Mouse (Mus musculus) embryonic facial prominence, embryonic 14.5 days (tissue): Measurements from ENCODE around the gene Slc25a26. TPM values are rescaled to one million over a fixed set of nuclear protein-coding genes. Genes with fewer than 3 reads are reported as not detected.

Experiments used
- ATAC-seq: fragments of 200-750 bp; cut with Nextera tagmentation; 2 replicates; pipeline ENCODE4 v1.8.0; 2017; ENCODE audit warnings: low read depth, moderate number of reproducible peaks, moderate TSS enrichment
- DNase-seq: peaks from one replicate; pipeline ENCODE4 v3.0.0-alpha.2; 2015; ENCODE audit warnings: low spot score
- H3K27ac ChIP-seq: fragments of 300-500 bp; sonication (generic); replicated peaks from 2 replicates; pipeline ENCODE4 v1.5.1; 2014; ENCODE audit warnings: low read depth, mild to moderate bottlenecking, low read length, moderate library complexity
- H3K27me3 ChIP-seq: fragments of 300-500 bp; sonication (generic); replicated peaks from 2 replicates; pipeline ENCODE4 v1.6.1; 2014; ENCODE audit warnings: low read length; ENCODE audit not compliant: control insufficient read depth, insufficient read depth
- H3K36me3 ChIP-seq: fragments of 300-500 bp; sonication (generic); 2 replicates; pipeline ENCODE4 v1.6.1; 2014; ENCODE audit warnings: low read length, mixed read lengths; ENCODE audit not compliant: control insufficient read depth, insufficient read depth
- H3K4me1 ChIP-seq: fragments of 300-500 bp; sonication (generic); 2 replicates; pipeline ENCODE4 v1.6.1; 2014; ENCODE audit warnings: antibody characterized with exemption, low read length; ENCODE audit not compliant: control insufficient read depth, insufficient read depth
- H3K4me2 ChIP-seq: fragments of 300-500 bp; sonication (generic); 2 replicates; pipeline ENCODE4 v1.6.1; 2014; ENCODE audit warnings: low read depth, mild to moderate bottlenecking, low read length, moderate library complexity, mixed read lengths
- H3K4me3 ChIP-seq: fragments of 300-500 bp; sonication (generic); 2 replicates; pipeline ENCODE4 v1.5.1; 2014; ENCODE audit warnings: low read depth, mild to moderate bottlenecking, low read length
- H3K9ac ChIP-seq: fragments of 300-500 bp; sonication (generic); 2 replicates; pipeline ENCODE4 v1.6.1; 2014; ENCODE audit warnings: low read depth, mild to moderate bottlenecking, low read length, moderate library complexity, mixed read lengths
- H3K9me3 ChIP-seq: fragments of 300-500 bp; sonication (generic); 2 replicates; pipeline ENCODE4 v1.6.1; 2016; ENCODE audit warnings: low read length; ENCODE audit not compliant: control insufficient read depth
- WGBS: fragments of 180-500 bp; shearing (Covaris S2); extraction: QIAGEN DNeasy Blood & Tissue Kit; methylation state at CpG from one replicate; pipeline ENCODE4 v1.1.7; 2014; 5-methylcytosine and 5-hydroxymethylcytosine counted together
- microRNA-seq: library from miRNA; unstranded; fragments of <30 nt; microRNA quantifications from one replicate; pipeline ENCODE4, GENCODE M21; 2016; ENCODE audit warnings: borderline number of aligned reads
- polyA plus RNA-seq: library from polyadenylated mRNA; unstranded; fragments of >200 nt; fragmentation: Nextera tagmentation; extraction: Ambion mirVana; gene quantifications from 2 replicates; pipeline ENCODE4 v1.2.1, GENCODE M21; 2014

The Slc25a26 gene
- polyA plus RNA-seq, 1 experiment from 2014 or later: 6.8 TPM

DNA sequence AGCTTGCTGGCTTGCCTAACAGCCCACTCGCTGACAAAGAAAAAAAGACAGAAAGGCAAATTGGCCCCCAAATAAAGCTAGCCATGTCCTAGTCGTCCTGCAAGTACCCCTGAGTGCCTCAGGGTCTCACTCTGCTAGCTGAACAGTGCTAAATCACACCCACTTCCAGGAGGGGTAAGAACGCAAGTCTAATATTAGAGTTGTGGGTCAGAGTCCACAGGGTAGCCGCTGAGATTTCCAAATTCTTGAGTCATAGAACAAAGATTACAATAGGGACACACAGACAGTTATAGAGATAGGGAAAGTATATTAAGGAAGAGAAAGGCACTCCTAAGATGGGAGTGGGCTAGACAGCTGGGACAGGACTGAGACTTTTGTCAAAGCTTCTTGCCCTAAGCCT lies 148.4 kb downstream of the Slc25a26 start:
- H3K9ac ChIP-seq: 0 out of 2 replicates have a peak overlapping the region, but pooled peaks have one; percentile 21
- H3K4me2 ChIP-seq: peak overlapping the region; percentile 29
- no peaks in the 10 kb centered on the region for H3K9me3 ChIP-seq
- peaks cover 52% of the 10 kb centered on the region for H3K4me1 ChIP-seq
- peak overlapping the region; percentile 81 for H3K27ac ChIP-seq
- no peak overlapping the region for H3K4me3 ChIP-seq
- no peak for DNase-seq
- no peaks in the 10 kb centered on the region for H3K27me3 ChIP-seq
- peaks cover 19% of the 10 kb centered on the region; the same call in 1 of the 2 replicates for H3K36me3 ChIP-seq
- no peak for ATAC-seq
- 35% methylated on average over 4 of the region's 4 CpGs for WGBS

DNA sequence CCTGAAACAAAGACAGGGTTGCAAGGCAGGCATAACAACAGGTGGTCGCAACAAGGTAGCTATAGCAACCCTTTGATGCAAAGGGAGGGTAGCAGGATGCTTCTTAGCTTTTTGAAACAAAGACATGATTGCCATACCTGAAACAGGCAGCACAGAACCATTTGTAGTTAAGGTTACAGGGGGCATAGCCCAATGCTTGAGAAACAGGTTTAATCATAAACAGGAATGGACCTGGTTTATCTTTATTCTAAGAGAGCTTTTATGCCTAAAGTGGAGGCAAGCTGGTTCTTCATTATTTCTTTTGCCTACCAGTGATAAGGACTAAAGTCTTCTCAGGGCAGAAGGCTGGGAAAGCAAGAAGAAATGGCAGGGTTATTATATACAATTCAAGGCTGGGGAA lies 149.5 kb downstream of the Slc25a26 start:
- Histone ChIP-seq H3K4me1 (peaks cover 46% of the 10 kb centered on the region), H3K36me3 (peaks cover 30% of the 10 kb centered on the region; the same call in 1 of the 2 replicates), H3K9me3 (no peaks in the 10 kb centered on the region), H3K27ac (no peak overlapping the region), H3K4me2 (no peak overlapping the region), H3K4me3 (no peak overlapping the region), H3K9ac (no peak overlapping the region), H3K27me3 (no peaks in the 10 kb centered on the region)
- no peak for DNase-seq
- 87% methylated on average over 1 of the region's 1 CpGs for WGBS
- ATAC-seq: no peak

DNA sequence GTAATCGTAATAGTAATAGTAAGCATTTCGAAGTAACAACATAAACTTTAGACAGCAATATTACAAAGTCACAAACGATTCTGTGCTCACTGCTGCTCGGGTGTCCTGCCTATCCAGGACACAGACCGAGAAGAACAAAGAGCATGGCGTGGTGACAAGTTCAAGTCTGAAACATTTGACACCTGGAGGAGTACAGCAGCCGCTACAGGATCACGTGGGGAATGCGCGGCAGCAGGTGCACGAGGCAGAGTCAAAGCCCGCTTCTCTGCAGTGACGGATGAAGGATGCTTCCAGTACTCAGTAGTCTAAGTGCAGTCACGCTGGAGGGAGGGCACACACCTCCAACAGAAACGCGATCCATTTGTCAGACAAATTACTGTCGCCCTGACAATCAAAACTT lies 151.4 kb downstream of the Slc25a26 start:
- Histone ChIP-seq H3K4me3 (no peak overlapping the region), H3K9ac (no peak overlapping the region), H3K27me3 (no peaks in the 10 kb centered on the region), H3K36me3 (peaks cover 37% of the 10 kb centered on the region; the same call in 1 of the 2 replicates), H3K9me3 (no peaks in the 10 kb centered on the region), H3K4me2 (no peak overlapping the region), H3K4me1 (peaks cover 40% of the 10 kb centered on the region), H3K27ac (no peak overlapping the region)
- no peak for DNase-seq
- ATAC-seq: no peak
- 69% methylated on average over 17 of the region's 17 CpGs for WGBS

DNA sequence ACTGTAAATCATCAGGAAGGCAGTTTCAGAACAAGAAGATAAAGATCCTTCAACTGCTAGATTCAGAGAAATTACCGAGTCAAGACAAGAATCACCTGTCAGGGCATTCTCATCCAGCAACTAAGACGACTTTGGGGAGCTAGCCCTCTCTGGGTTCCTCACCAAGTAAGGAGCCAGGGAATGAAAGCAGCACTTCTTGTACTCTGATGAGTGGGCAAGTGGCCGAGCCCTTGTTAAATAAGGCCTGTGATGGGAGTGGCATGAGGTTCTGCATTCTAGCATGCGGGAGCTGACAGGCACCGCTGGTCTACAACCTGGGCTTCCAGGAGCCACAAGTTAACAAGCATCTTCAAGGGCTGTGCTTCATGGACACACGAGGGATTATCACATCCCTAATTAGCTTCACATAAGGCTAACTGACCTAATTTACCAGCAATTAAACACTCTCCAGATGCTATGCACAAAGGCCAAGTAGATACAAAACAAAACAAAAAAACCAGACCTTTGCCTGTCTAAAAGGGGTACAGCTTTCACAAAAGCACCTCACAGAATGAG lies 152.6 kb downstream of the Slc25a26 start:
- Histone ChIP-seq H3K4me3 (no peak overlapping the region), H3K36me3 (peaks cover 37% of the 10 kb centered on the region; the same call in 1 of the 2 replicates), H3K9me3 (no peaks in the 10 kb centered on the region), H3K27ac (no peak overlapping the region), H3K27me3 (no peaks in the 10 kb centered on the region), H3K4me1 (peaks cover 35% of the 10 kb centered on the region), H3K4me2 (no peak overlapping the region), H3K9ac (no peak overlapping the region)
- DNase-seq: no peak
- whole genome bisulfite sequencing: 74% methylated on average over 6 of the region's 6 CpGs
- no peak for ATAC-seq

DNA sequence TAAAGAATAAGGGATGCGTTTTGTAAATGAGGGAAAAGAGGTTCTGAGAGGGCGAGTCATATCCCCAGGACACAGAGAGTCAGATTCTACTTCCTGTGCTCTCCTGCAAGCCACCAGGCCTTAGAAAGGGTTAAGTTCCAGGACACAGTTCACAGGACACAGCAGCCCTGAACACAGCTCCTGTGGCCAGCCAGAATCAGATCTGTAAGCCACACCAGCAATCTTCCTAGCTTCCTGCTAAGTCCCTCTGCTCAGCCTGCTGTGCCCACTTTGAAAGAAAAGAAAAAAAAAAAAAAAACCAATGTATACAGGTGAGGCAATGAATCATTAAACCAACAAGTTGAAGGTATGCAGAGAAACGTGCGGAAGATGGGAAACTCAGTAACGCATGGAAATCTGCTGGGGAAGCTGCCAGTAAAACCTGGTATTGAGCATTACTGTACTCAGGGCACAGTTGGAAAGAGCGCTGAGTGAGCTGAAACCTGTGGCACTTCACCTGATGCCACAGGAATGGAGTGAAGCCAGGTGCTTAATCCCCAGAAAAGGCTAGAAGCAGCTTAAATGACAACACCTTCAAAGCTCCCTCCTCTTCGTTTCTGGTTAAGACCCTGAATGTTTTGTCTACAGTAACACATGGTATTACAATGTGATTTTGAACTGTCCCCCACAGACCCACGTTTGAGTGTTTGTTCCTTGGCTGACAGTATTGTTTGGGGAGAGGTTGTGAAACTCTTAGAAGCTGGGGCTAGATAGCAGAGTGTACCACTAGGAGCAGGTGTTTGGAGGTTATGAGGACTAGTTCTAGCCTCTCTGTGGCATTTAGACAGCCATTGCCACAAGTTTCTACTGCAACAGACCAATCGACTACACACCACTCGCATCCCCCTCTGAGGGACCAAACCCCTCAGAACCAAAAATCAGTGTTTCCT lies 153.5 kb downstream of the Slc25a26 start:
- ATAC-seq (peak; percentile 24; the same call in 1 of the 2 replicates), DNase-seq (no peak)
- Histone ChIP-seq H3K4me3 (no peak overlapping the region), H3K27me3 (no peaks in the 10 kb centered on the region), H3K4me2 (no peak overlapping the region), H3K36me3 (peaks cover 41% of the 10 kb centered on the region; the same call in 1 of the 2 replicates), H3K27ac (no peak overlapping the region), H3K9ac (no peak overlapping the region), H3K4me1 (peaks cover 32% of the 10 kb centered on the region), H3K9me3 (no peaks in the 10 kb centered on the region)
- WGBS: 67% methylated on average over 10 of the region's 10 CpGs

Small RNA genes within 50 kb of the gene (microRNA-seq; reads per million reads assigned to microRNA genes)
- gene Mir7041: not detected

Other genes starting within 250 kb of the Slc25a26 start
- gene Magi1, start 216.4 kb upstream of the Slc25a26 start, polyA plus RNA-seq: 6.8 and 8.8 TPM in 2 replicates
- 32.6 and 38.4 TPM in 2 replicates for gene Lrig1, start 199.8 kb downstream of the Slc25a26 start, polyA plus RNA-seq